Mouse (Mus musculus) ES-E14 (cell line): ENCODE data around the gene Tspan3. TPM values are rescaled to one million over a fixed set of nuclear protein-coding genes. Genes with fewer than 3 reads are reported as not detected.

Experiments used
- DNase-seq: peaks from one replicate; pipeline ENCODE4 v3.0.0-alpha.2; 2013; ENCODE audit warnings: low read depth, low spot score
- H3K27ac ChIP-seq: 2 replicates; pipeline ENCODE4 v1.5.1; 2012; ENCODE audit warnings: low read depth, mild to moderate bottlenecking, low read length, moderate library complexity, mixed read lengths; ENCODE audit not compliant: poor library complexity, insufficient read depth, severe bottlenecking
- H3K36me3 ChIP-seq: 2 replicates; pipeline ENCODE4 v1.6.1; 2012; ENCODE audit warnings: mild to moderate bottlenecking, low read length, moderate library complexity, mixed read lengths; ENCODE audit not compliant: control insufficient read depth, poor library complexity, insufficient read depth, severe bottlenecking
- H3K4me1 ChIP-seq, 2 experiments: fragments of 150-350 bp in 1 of 2; sonication (generic) in 1 of 2; 2 replicates each; pipeline ENCODE4 v1.6.1; 2012; ENCODE audit warnings: low read length in 2 of 2, mild to moderate bottlenecking in 1 of 2, mixed read lengths in 1 of 2; ENCODE audit not compliant: control insufficient read depth in 2 of 2, insufficient read depth in 2 of 2, poor library complexity in 1 of 2
- H3K4me3 ChIP-seq, 2 experiments: fragments of 150-350 bp in 1 of 2; sonication (generic) in 1 of 2; 2 replicates each; pipeline ENCODE4 v1.5.1; 2012; ENCODE audit warnings: low read length in 2 of 2, low read depth in 1 of 2, mild to moderate bottlenecking in 1 of 2, mixed read lengths in 1 of 2; ENCODE audit not compliant: insufficient read depth in 1 of 2, poor library complexity in 1 of 2, severe bottlenecking in 1 of 2
- H3K9ac ChIP-seq: 2 replicates; pipeline ENCODE4 v1.6.1; 2012; ENCODE audit warnings: low read depth, mild to moderate bottlenecking, low read length, mixed read lengths; ENCODE audit not compliant: poor library complexity, insufficient read depth, severe bottlenecking
- H3K9me3 ChIP-seq: fragments of 150-350 bp; sonication (generic); 2 replicates; pipeline ENCODE4 v1.6.1; 2012; ENCODE audit warnings: low read depth, mild to moderate bottlenecking, low read length; ENCODE audit not compliant: control insufficient read depth, insufficient read depth
- CHD2 ChIP-seq: IDR thresholded peaks from 2 replicates; pipeline ENCODE4 v1.6.1; 2014; ENCODE audit warnings: mild to moderate bottlenecking, low read depth, low read length, inconsistent platforms
- HCFC1 ChIP-seq: IDR thresholded peaks from 2 replicates; pipeline ENCODE4 v1.6.1; 2012; ENCODE audit warnings: low read length, inconsistent platforms, borderline replicate concordance; ENCODE audit not compliant: insufficient read depth
- MAFK ChIP-seq: IDR thresholded peaks from 2 replicates; pipeline ENCODE4 v1.6.1; 2014; ENCODE audit warnings: mild to moderate bottlenecking, low read depth, low read length, inconsistent platforms; ENCODE audit not compliant: insufficient read depth
- ZC3H11A ChIP-seq: IDR thresholded peaks from 2 replicates; pipeline ENCODE4 v1.6.1; 2012; ENCODE audit warnings: low read depth, mild to moderate bottlenecking, inconsistent platforms, low read length, borderline replicate concordance
- ZNF384 ChIP-seq: IDR thresholded peaks from 2 replicates; pipeline ENCODE4 v1.6.1; 2012; ENCODE audit warnings: low read depth, low read length, inconsistent platforms
- in situ Hi-C, 2 experiments: fragments of 600-800 bp; cut with MboI; formaldehyde crosslinking; loops; one replicate each; pipeline ENCODE4 v1.15.1; 2025; ENCODE audit warnings: low sequenced_read_pairs in 2 of 2, inconsistent platforms in 1 of 2; ENCODE audit not compliant: unreplicated experiment in 2 of 2
- total RNA-seq: library from RNA; depleted of rRNA; stranded (reverse); fragments of 300-350 nt; gene quantifications from 2 replicates; pipeline ENCODE4 v1.2.3, GENCODE M21; 2012; rRNA removed

Tspan3 gene
- 158 and 228 TPM in 2 replicates for total RNA-seq

DNA sequence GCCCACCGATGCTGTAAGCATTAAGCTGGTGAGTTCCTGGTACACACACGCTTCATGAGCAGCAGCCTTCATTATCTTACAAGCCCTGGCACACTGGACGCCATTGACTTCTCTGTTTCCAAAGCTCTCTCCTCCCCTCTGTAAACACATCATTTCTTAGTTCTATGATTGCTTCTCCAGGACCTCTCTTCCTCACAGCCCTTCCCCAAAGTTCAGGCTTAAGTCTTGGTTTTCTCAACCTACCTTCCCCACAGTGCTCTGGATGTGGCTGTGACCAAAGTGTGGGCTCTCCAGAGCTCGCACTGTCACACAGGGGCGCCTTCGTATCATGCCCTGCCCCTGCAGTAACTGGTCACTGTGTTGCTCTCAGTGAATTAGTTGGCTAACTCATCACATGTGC, at the start of gene Tspan3:
Gene Tspan3 (minus strand): TSS at position 101 of the 400 bp plus-strand sequence.
- H3K4me3 ChIP-seq: no peak within 1 kb of the TSS
- H3K27ac ChIP-seq: no peak within 1 kb of the TSS
- no peaks in the 10 kb centered on the region for H3K36me3 ChIP-seq
- no peak within 1 kb of the TSS for H3K9ac ChIP-seq
- no peak for DNase-seq
- H3K9me3 ChIP-seq: no peaks in the 10 kb centered on the region
- peaks cover 6 to 13% of the 10 kb centered on the region in 2 experiments; a peak in 3 of 4 replicates for H3K4me1 ChIP-seq
- TF ChIP-seq MAFK: no peak
- TF ChIP-seq ZNF384: no peak
- no peak for TF ChIP-seq CHD2
- no peak for TF ChIP-seq HCFC1
- TF ChIP-seq ZC3H11A: no peak
- in situ Hi-C loops: no loop called here

DNA sequence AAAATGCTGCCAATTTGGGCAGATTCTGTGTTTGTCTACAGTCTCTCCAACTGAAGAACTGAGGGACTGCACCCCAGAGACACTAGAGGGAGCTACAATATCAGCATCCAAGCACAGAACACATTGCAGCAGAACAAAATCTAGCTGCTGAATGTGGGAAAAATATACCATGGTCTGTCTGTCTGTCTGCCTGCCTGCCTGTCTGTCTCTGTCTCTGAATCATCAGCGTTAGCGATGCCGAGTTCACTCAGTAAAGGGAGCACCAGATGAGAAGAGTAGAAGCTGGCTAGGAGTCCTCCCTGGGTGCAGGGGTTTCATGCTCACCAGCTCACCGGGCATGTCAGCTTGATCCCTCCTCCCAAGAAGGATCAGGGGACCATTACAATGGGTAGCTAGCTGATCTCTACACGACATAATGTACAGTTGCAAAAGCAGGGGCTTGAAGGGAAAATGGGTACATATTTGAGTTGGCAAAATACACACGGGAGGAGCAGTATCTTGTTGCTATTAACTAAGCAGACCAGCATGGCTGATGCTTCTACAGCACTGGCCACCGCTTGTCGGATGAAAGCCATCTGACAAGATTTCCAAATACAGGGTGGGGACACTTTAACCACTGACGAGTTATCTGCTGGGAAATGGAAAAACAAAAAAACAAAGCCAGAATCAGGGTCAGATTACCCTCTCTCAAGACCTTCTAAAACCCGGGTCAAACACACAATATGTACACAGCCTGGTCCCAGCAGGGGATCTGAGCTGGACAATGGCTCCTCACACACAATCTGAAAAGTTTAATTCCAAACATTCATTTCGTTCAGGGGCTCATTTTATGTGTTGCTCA, 48.4 kb upstream of the Tspan3 start:
- Histone ChIP-seq H3K9me3 (no peaks in the 10 kb centered on the region), H3K4me1 (0 out of 4 replicates have a peak, but pooled peaks cover 0 to 3% of the 10 kb centered on the region in 2 experiments), H3K9ac (no peak overlapping the region), H3K36me3 (no peaks in the 10 kb centered on the region), H3K27ac (no peak overlapping the region), H3K4me3 (no peak overlapping the region)
- in situ Hi-C loops: loop anchor here in 1 of 2 experiments (25.0 kb wide), 1 partner anchor 349 kb away; no protein-coding TSS in a partner anchor
- DNase-seq: peak; percentile 33
- TF ChIP-seq ZC3H11A (no peak), ZNF384 (no peak), HCFC1 (no peak), CHD2 (no peak), MAFK (no peak)

- no peak for DNase-seq
- H3K4me1 ChIP-seq: 0 out of 4 replicates have a peak, but pooled peaks cover 0 to 3% of the 10 kb centered on the region in 2 experiments
- H3K4me3 ChIP-seq: no peak overlapping the region
- no peak for TF ChIP-seq ZC3H11A
- TF ChIP-seq CHD2: no peak
- no peak overlapping the region for H3K9ac ChIP-seq
- H3K36me3 ChIP-seq: peaks cover 13% of the 10 kb centered on the region
- no peak overlapping the region for H3K27ac ChIP-seq
- H3K9me3 ChIP-seq: no peaks in the 10 kb centered on the region
- in situ Hi-C loops: loop anchor here (10.0 to 25.0 kb wide), 2 partner anchors 353 to 356 kb away; no protein-coding TSS in a partner anchor
Measured at GRCm38 (mm10) chr9:56208817-56209216, 43.5 kb upstream of the Tspan3 start.

DNA sequence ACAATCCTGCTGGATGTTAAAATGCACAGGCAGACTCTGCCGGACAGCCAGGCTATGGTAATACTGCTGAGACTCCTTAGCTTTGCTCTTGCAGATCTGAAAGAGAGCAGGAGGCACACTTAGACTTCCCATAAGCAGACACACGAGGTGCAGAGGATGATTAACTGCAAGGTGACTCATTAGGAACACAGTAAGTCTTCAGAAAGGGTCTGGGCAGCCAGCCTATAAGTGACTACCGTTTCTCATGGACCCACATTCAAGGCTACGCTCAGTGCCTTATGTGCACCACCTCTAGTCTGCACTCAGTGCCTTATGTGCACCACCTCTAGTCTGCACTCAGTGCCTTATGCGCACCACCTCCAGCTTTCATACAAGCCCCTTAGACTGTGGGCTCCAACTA, 42.2 kb upstream of the Tspan3 start:
- Histone ChIP-seq H3K4me3 (no peak overlapping the region), H3K9ac (no peak overlapping the region), H3K27ac (no peak overlapping the region), H3K9me3 (no peaks in the 10 kb centered on the region), H3K4me1 (no peaks in the 10 kb centered on the region), H3K36me3 (peaks cover 13% of the 10 kb centered on the region)
- DNase-seq: no peak
- in situ Hi-C loops: loop anchor here (10.0 to 25.0 kb wide), 2 partner anchors 355 to 357 kb away; no protein-coding TSS in a partner anchor
- TF ChIP-seq CHD2 (no peak), HCFC1 (no peak), ZNF384 (no peak), ZC3H11A (no peak), MAFK (no peak)
